Mouse (Mus musculus) gastrocnemius, postnatal 10 days (tissue): Measurements from ENCODE around the gene Mst1r. TPM values are rescaled to one million over a fixed set of nuclear protein-coding genes. Genes with fewer than 3 reads are reported as not detected.

ENCODE experiments used
- DNase-seq: peaks from one replicate; pipeline ENCODE4 v3.0.0; 2021; ENCODE audit warnings: mixed read lengths
- total RNA-seq, 2 experiments: library from RNA; stranded (reverse); gene quantifications; 2 replicates each; pipeline ENCODE4 v1.2.3; 2021

Mst1r gene
- total RNA-seq, 2 experiments from 2014 or later, result 1.9 to 5.6 TPM

- no peak for DNase-seq
These were observed 49.1 kb downstream of the Mst1r start for GRCm38 (mm10) chr9:107955613-107956289.

DNA sequence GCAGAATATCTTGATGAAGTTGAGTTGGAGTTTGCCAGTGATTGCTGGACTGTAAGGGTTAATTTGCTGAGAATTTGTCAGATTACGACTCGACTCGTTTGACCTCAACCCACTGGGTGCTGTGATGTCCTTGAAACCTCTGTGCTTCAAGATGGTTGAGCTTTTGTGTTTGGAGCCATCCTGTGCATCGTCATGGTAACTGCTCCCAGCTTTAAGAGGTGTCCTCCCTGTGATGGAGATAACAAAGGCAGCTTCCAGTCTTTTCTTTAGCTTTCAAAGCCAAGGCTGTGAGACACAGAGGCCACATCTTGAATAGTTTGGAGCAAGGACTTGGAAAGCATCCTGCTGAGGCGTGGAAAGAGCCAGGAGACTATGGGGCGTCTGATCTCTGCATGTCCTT is 50.5 kb downstream of the Mst1r start:
- no peak for DNase-seq

GRCm38 (mm10) chr9:107959896-107960295 is 53.2 kb downstream of the Mst1r start:
- no peak for DNase-seq

DNA sequence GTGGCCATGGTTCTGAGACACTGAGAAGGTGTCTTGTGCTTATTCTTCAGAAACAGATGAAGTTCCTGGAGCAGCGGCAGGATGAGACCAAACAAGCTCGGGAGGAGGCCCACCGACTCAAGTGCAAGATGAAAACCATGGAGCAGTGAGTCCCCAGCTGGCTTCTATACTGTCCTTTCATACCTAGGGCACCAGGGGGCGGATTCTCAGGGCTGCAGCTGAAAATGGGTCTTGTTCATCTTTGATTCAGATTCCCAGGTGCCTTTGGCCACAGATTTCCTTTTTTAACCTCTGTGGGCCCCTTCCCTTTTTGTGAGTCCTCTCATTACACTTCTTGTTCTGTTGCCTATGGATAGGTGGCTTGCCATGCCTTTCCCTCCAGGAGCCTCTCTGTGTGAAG is 54.3 kb downstream of the Mst1r start:
- DNase-seq, result no peak

GRCm38 (mm10) chr9:107961351-107961762 is 54.7 kb downstream of the Mst1r start:
- DNase-seq, result no peak

DNA sequence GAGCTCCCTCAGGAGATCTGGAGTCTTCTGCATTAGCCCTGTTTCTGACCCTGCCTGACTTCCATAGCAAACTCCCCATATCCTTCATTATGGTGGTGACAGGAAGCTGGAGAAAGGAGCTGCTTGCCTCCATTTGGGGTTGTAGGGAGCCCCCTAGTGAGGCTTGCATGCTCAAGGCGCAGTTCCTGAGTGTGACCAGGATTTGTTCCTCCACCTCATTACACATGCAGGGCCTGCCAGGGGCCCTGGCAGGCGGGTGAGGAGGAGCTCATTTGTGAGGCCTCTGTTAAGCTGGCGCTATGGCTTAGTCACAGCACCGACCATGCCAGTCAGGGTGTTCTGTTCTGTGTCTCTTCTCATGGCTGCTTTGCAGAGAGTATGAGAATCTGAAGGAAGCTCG is 55.2 kb downstream of the Mst1r start:
- no peak for DNase-seq

GRCm38 (mm10) chr9:107962916-107963315 is 56.2 kb downstream of the Mst1r start:
- no peak for DNase-seq

DNA sequence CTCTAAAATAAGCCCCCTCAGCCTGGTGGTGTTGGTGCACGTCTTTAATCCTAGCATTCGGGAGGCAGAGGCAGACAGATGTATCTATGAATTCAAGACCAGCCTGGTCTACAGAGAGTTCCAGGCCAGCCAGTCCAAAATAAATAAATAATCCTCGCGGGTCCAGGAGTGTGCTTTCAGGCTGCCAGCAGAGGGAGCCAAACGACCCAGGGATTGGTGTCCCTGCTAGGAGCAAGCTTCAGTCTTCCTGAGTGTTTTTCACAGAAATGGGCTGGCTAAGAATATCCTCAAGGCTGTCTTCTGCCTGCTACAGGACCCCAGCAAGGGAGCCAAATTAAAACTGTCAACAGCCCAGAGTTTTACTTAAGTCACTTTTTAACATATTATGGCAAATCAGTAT is 57.0 kb downstream of the Mst1r start:
- DNase-seq, result peak; percentile 90

DNA sequence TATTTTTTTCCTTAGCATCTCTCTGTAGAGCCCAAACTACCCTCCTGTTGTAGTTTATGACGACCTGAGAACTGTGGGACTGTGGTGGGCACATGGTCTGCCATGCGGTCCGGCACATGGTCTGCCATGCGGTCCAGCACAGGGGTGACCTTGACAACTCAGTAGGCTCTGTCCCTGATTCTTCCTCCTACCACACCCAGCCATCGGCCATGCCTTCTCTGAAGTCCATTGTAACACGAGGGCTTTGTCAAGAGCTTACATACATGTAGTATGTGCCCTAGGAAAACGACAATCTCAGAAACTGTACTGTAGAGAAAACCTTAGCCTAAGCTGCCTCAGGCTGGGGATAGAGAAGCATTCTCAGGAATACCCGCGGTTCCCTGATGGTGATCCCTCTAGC is 58.0 kb downstream of the Mst1r start:
- no peak for DNase-seq

GRCm38 (mm10) chr9:107966676-107967075 is 60.0 kb downstream of the Mst1r start:
- DNase-seq, result no peak

GRCm38 (mm10) chr9:107967437-107967836 is 60.8 kb downstream of the Mst1r start:
- DNase-seq, result no peak

DNA sequence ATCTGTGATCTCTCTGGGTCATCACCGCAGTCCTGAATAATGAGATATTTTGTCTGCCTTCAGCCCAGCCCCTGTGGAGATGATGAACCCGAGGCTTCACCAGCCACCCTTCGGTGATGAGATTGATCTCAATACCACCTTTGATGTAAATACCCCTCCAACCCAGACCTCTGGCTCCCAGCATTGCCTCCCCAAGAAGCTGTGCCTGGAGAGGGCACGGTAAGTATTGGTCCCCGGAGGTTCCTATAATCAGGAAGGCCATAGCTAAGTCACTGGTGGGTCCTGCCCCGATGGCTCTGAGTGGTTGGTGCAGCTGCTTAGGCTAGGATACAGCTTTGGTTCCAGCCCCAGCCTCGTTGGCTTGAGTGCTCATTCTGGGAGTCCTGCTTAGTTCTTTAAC is 61.9 kb downstream of the Mst1r start:
- DNase-seq, result no peak

Other genes with a start within 250 kb of the Mst1r start
- 10 to 100 TPM; 17.6 to 20.4 TPM for gene Slc38a3, start 237.3 kb upstream of the Mst1r start, total RNA-seq
- gene Gnat1, start 227.2 kb upstream of the Mst1r start, total RNA-seq, result not detected
- gene Sema3f, start 196.4 kb upstream of the Mst1r start, total RNA-seq, result 10 to 100 TPM; 11.9 to 18.0 TPM
- gene Rbm5, start 135.9 kb upstream of the Mst1r start, total RNA-seq, result 10 to 100 TPM; 39.2 to 71.2 TPM
- gene Rbm6, start 33.6 kb upstream of the Mst1r start, total RNA-seq, result 10 to 100 TPM; 21.6 to 35.5 TPM
- gene Mon1a, start 18.7 kb upstream of the Mst1r start, total RNA-seq, result 1 to 10 TPM; 4.0 to 4.8 TPM
- gene Actl11, start 21.6 kb downstream of the Mst1r start, total RNA-seq, result not detected
- gene Camkv, start 28.8 kb downstream of the Mst1r start, total RNA-seq, result under 1 TPM; 0.80 to 0.86 TPM
- gene Traip, start 43.3 kb downstream of the Mst1r start, total RNA-seq, result 1 to 10 TPM; 1.6 to 2.2 TPM
- gene Uba7, start 68.6 kb downstream of the Mst1r start, total RNA-seq, result 1 to 10 TPM; 4.4 to 6.5 TPM
- under 1 TPM; 0.47 to 0.59 TPM for gene Gm20661, start 76.2 kb downstream of the Mst1r start, total RNA-seq
- gene Inka1, start 79.0 kb downstream of the Mst1r start, total RNA-seq, result 10 to 100 TPM in 1 of 2 experiments, 1 to 10 TPM in 1; 8.8 to 14.0 TPM
- 1 to 10 TPM in 1 of 2 experiments, under 1 TPM in 1; 0.54 to 1.0 TPM for gene Cdhr4, start 85.6 kb downstream of the Mst1r start, total RNA-seq
- not detected for gene Gm20662, start 89.5 kb downstream of the Mst1r start, total RNA-seq
- gene Ip6k1, start 95.6 kb downstream of the Mst1r start, total RNA-seq, result 10 to 100 TPM; 38.9 to 42.9 TPM
- 10 to 100 TPM in 1 of 2 experiments, 1 to 10 TPM in 1; 8.6 to 10.6 TPM for gene Gmppb, start 142.4 kb downstream of the Mst1r start, total RNA-seq
- 1 to 10 TPM; 2.6 to 3.6 TPM for gene Amigo3, start 146.3 kb downstream of the Mst1r start, total RNA-seq
- under 1 TPM in 1 of 2 experiments, not detected in 1; 0.11 TPM for gene Mst1, start 173.6 kb downstream of the Mst1r start, total RNA-seq
- gene Rnf123, start 176.5 kb downstream of the Mst1r start, total RNA-seq, result 100 to 1,000 TPM; 153 to 172 TPM
- 10 to 100 TPM; 33.9 to 36.6 TPM for gene Apeh, start 187.7 kb downstream of the Mst1r start, total RNA-seq